22 mouse cellular contexts compared by ENCODE assay signal in genomic region chr6:28762132-28762775, GRCm38 (mm10).
A peak's percentile ranks its signal among the peaks of the same experiment; 100 is the strongest.
DNase-seq lines count a peak whose midpoint lies in the region; ATAC-seq and TF ChIP-seq lines count a peak whose summit lies in the region.
"Had no signal": no experiment of that assay in that cellular context is flagged by ENCODE, and none has a peak within 500 bp of the region (broad histone marks: within the 10 kb centered on the region; RNA-seq: fewer than 3 reads in every experiment).

No protein-coding gene starts in this region.

- H3K27me3 ChIP-seq in forebrain, embryonic 13.5 days, result no peaks in the 10 kb centered on the region
- no peaks in the 10 kb centered on the region for H3K27me3 ChIP-seq in neural tube, embryonic 15.5 days (replicated peaks)
- H3K27me3 ChIP-seq: embryonic facial prominence, embryonic 12.5 days; heart, embryonic 13.5 days; intestine, embryonic 15.5 days; stomach, embryonic 15.5 days had no signal

- peak overlapping the region; percentile 36; the same call in 1 of the 2 replicates for H3K27ac ChIP-seq in left cerebral cortex, adult 2 months
- H3K27ac ChIP-seq in forebrain, embryonic 13.5 days, result 0 out of 2 replicates have a peak overlapping the region, but pooled peaks have one; percentile 8
- no peak overlapping the region for H3K27ac ChIP-seq in neural tube, embryonic 15.5 days (replicated peaks)
- H3K27ac ChIP-seq: embryonic facial prominence, embryonic 12.5 days; gastrocnemius, adult 2 months; heart, embryonic 13.5 days; intestine, embryonic 15.5 days; stomach, embryonic 15.5 days had no signal

- H3K4me2 ChIP-seq in forebrain, embryonic 13.5 days, result no peak overlapping the region
- no peak overlapping the region for H3K4me2 ChIP-seq in neural tube, embryonic 15.5 days
- H3K4me2 ChIP-seq: embryonic facial prominence, embryonic 12.5 days; heart, embryonic 13.5 days; intestine, embryonic 15.5 days; stomach, embryonic 15.5 days had no signal

- no peak overlapping the region for H3K9ac ChIP-seq in forebrain, embryonic 13.5 days
- H3K9ac ChIP-seq in neural tube, embryonic 15.5 days (replicated peaks), result no peak overlapping the region
- H3K9ac ChIP-seq: embryonic facial prominence, embryonic 12.5 days; heart, embryonic 13.5 days; intestine, embryonic 15.5 days; stomach, embryonic 15.5 days had no signal

- H3K9me3 ChIP-seq in forebrain, embryonic 13.5 days (replicated peaks), result no peaks in the 10 kb centered on the region
- H3K9me3 ChIP-seq in neural tube, embryonic 15.5 days (replicated peaks), result no peaks in the 10 kb centered on the region
- H3K9me3 ChIP-seq: embryonic facial prominence, embryonic 12.5 days; heart, embryonic 13.5 days; intestine, embryonic 15.5 days; stomach, embryonic 15.5 days had no signal

- intact Hi-C loops in left cerebral cortex, adult 2 months (cut with DNase I), result no loop called here

- H3K36me3 ChIP-seq in forebrain, embryonic 13.5 days (ENCODE audit: poor library complexity, severe bottlenecking), result no peaks in the 10 kb centered on the region
- H3K36me3 ChIP-seq in neural tube, embryonic 15.5 days, result no peaks in the 10 kb centered on the region
- H3K36me3 ChIP-seq: embryonic facial prominence, embryonic 12.5 days; heart, embryonic 13.5 days; intestine, embryonic 15.5 days; stomach, embryonic 15.5 days had no signal

- no peak for ATAC-seq in forebrain, embryonic 13.5 days
- peak; percentile 22; the same call in 1 of the 2 replicates for ATAC-seq in neural tube, embryonic 15.5 days (ENCODE audit: low FRiP score)
- ATAC-seq: intestine, embryonic 15.5 days had no signal

- TF ChIP-seq CTCF in left cerebral cortex, adult 2 months (IDR thresholded peaks at IDR 0.05), result no peak

- no peak for DNase-seq in left cerebral cortex, adult 2 months (ENCODE audit: extremely low spot score in 1 of 2, low spot score in 2 of 2)
- DNase-seq in left cerebral cortex, adult 9 months (ENCODE audit: low spot score in 2 of 2), result no peak
- DNase-seq in ZHBTc4 (ENCODE audit: low read depth, low spot score), result peak; percentile 75
- no peak for DNase-seq in adrenal gland, adult (ENCODE audit: inconsistent age in 2 of 2, low spot score in 1 of 2)
- DNase-seq in urinary bladder, postnatal 14 days (ENCODE audit: low spot score), result no peak
- DNase-seq: adrenal gland, postnatal 10 days; cerebellum, adult 11 months; cerebellum, postnatal 25 days; gastrocnemius, adult 2 months; heart, adult 11 months; heart, postnatal 4 days; layer of hippocampus, postnatal 36 days; left cerebral cortex, postnatal 4 days; lung, adult 2 months; lung, postnatal 4 days; thymus, adult 2 months had no signal

- H3K4me3 ChIP-seq in left cerebral cortex, adult 2 months, result no peak overlapping the region
- H3K4me3 ChIP-seq in forebrain, embryonic 13.5 days, result no peak overlapping the region
- H3K4me3 ChIP-seq in neural tube, embryonic 15.5 days (replicated peaks), result no peak overlapping the region
- H3K4me3 ChIP-seq: embryonic facial prominence, embryonic 12.5 days; gastrocnemius, adult 2 months; heart, embryonic 13.5 days; intestine, embryonic 15.5 days; stomach, embryonic 15.5 days had no signal

- 4% methylated on average over 5 of the region's 5 CpGs for WGBS in forebrain, embryonic 13.5 days
- WGBS in neural tube, embryonic 15.5 days, result 8% methylated on average over 5 of the region's 5 CpGs

- H3K4me1 ChIP-seq in forebrain, embryonic 13.5 days, result peaks cover 34% of the 10 kb centered on the region
- peaks cover 29% of the 10 kb centered on the region for H3K4me1 ChIP-seq in neural tube, embryonic 15.5 days
- H3K4me1 ChIP-seq: intestine, embryonic 15.5 days had no signal
